Mouse (Mus musculus): ENCODE measurements around the gene Cd55. TPM values are rescaled to one million over a fixed set of nuclear protein-coding genes. Genes with fewer than 3 reads are reported as not detected.

The Cd55 gene
- total and polyA plus RNA-seq, 2 experiments from 2014 or later, result 9.0 to 11.0 TPM

DNA sequence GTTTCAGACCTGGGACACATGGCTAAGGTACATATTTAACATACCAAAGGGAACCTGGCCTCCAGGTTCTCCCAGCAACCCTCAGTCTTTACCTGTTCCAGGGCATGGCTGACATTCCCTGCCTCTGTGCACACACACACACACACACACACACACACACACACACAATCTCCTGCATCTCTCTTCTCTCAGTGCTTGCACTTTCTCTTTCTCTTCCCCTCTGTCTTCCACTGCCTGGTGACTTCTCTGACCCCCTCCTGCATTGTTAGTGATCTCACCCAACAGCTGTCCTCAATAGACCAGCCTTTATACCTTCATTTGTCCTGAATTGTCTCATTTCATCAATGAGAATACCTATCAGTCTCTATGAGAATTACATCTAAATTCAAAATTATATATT lies 35.8 kb upstream of the Cd55 start:
- H3K9me3 ChIP-seq (ENCODE audit: low read length), result no peaks in the 10 kb centered on the region
- H3K27me3 ChIP-seq (ENCODE audit: insufficient read depth, low read length), result no peaks in the 10 kb centered on the region
- H3K4me3 ChIP-seq (ENCODE audit: low read depth, low read length), result no peak overlapping the region
- DNase-seq (no peak), ATAC-seq (no peak)
- H3K4me2 ChIP-seq (ENCODE audit: low read depth), result no peak overlapping the region
- no peak overlapping the region for H3K9ac ChIP-seq
- no peaks in the 10 kb centered on the region for H3K4me1 ChIP-seq (ENCODE audit: insufficient read depth)
- H3K36me3 ChIP-seq (ENCODE audit: insufficient read depth), result no peaks in the 10 kb centered on the region
- no peak overlapping the region for H3K27ac ChIP-seq (ENCODE audit: low read depth, low read length)
- TF ChIP-seq CTCF (IDR thresholded peaks at IDR 0.05; ENCODE audit: low read depth), result no peak

DNA sequence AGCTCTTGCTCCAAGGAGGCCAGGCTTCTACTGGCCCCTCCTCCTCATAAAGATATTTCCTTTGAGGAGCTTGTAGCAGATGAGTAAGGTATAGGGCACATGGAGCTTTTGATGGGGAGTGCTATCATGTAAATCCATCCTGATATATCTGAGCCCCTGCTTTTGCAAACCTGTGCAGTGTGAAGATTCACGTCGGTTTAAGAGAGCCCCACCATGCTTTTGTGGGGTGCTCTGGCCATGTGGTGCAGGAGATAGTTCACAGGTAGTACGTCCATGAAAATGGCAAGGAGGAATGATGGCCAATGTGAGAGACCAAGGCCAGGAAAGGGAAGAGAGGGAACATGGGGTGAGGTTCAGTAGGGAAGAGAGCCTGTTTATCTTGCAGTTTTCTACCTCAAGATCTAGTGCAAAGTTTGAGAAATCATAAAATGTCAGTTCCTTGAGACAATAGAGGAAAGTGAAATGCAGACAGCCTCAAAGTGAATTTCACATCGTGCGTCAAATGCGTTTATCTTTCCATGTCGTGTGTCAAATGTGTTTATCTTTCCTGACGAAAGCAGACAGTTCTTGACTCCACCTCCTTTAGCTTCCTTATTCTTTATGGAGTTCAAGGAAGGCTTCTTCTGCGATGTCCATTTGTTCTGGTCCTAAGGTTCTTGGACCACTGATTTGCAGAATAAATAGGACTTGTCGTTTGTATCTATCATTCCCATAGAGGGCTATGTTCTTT lies 24.4 kb upstream of the Cd55 start:
- 0 out of 2 replicates have a peak, but pooled peaks cover 3% of the 10 kb centered on the region for H3K9me3 ChIP-seq (ENCODE audit: low read length)
- WGBS, result 86% methylated on average over 10 of the region's 10 CpGs
- H3K27me3 ChIP-seq (ENCODE audit: insufficient read depth, low read length), result no peaks in the 10 kb centered on the region
- ATAC-seq (no peak), DNase-seq (no peak)
- no peaks in the 10 kb centered on the region for H3K36me3 ChIP-seq (ENCODE audit: insufficient read depth)
- no peaks in the 10 kb centered on the region for H3K4me1 ChIP-seq (ENCODE audit: insufficient read depth)
- no peak overlapping the region for H3K27ac ChIP-seq (ENCODE audit: low read depth, low read length)
- H3K4me3 ChIP-seq (ENCODE audit: low read depth, low read length), result no peak overlapping the region
- TF ChIP-seq CTCF (IDR thresholded peaks at IDR 0.05; ENCODE audit: low read depth), result no peak
- no peak overlapping the region for H3K9ac ChIP-seq
- no peak overlapping the region for H3K4me2 ChIP-seq (ENCODE audit: low read depth)

DNA sequence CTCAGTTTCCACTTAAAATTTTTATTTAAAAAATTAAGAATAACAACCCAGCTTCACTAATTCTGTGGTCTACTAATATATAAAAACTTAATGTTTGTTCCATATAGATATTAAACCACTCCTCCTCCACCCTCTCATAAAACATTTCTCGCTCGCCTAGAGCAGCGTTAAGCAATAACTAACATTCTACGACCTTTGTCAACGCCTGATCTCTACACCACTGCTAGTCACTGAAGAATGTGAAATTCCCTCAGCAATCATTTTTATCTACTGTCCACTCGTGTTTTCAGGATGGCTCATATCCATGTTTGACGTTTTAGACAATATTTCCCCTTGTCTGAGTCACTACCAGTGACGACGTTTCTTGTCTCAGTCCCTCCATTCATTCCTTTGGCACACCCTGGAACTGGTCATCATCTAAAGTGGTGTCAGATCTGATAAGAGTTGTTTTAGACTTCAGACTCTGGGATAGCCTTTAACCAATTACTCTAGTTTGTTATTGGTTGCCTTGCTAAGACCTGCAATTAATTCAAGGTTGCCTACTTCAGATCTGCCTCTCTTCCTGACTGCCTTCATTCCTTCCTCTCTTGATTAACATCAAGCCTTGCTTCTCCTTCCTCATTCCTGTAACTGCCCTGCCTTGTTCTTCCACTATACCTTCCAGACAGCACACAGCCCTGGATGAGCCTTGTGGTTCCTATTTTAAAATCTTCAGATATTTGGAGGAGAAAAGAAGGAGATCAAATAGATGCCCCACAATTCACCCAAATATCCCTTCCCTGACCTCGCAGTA lies 23.5 kb upstream of the Cd55 start:
- Histone ChIP-seq H3K27me3 (ENCODE audit: insufficient read depth, low read length) (no peaks in the 10 kb centered on the region), H3K4me1 (ENCODE audit: insufficient read depth) (no peaks in the 10 kb centered on the region), H3K4me2 (ENCODE audit: low read depth) (no peak overlapping the region), H3K9me3 (ENCODE audit: low read length) (0 out of 2 replicates have a peak, but pooled peaks cover 3% of the 10 kb centered on the region), H3K9ac (no peak overlapping the region), H3K4me3 (ENCODE audit: low read depth, low read length) (no peak overlapping the region), H3K36me3 (ENCODE audit: insufficient read depth) (no peaks in the 10 kb centered on the region), H3K27ac (ENCODE audit: low read depth, low read length) (no peak overlapping the region)
- TF ChIP-seq CTCF (IDR thresholded peaks at IDR 0.05; ENCODE audit: low read depth), result no peak
- ATAC-seq, result no peak
- no peak for DNase-seq
- WGBS, result 88% methylated on average over 10 of the region's 10 CpGs

DNA sequence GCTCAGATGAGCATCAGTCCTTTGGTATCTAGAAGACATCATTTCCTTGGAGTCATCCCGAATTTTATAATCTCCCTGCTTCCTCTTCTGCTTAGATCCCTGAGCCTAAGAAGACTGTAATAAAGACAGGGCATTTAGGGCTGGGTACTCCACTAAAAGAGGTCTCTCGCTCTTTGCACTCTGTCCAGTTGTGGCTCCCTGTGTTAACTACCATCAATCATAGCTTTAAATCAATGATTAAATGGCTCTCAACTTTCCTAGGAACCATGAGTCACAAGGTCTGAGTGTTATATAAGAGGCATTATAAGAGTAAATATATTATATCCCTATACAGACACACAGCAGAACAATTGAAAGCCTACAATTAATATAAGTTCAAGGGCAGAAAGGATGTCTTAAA lies 22.8 kb upstream of the Cd55 start:
- H3K4me1 ChIP-seq (ENCODE audit: insufficient read depth), result no peaks in the 10 kb centered on the region
- H3K27ac ChIP-seq (ENCODE audit: low read depth, low read length), result no peak overlapping the region
- H3K4me3 ChIP-seq (ENCODE audit: low read depth, low read length), result no peak overlapping the region
- H3K36me3 ChIP-seq (ENCODE audit: insufficient read depth), result no peaks in the 10 kb centered on the region
- WGBS, result 75% methylated on average over 2 of the region's 2 CpGs
- no peak for TF ChIP-seq CTCF (IDR thresholded peaks at IDR 0.05; ENCODE audit: low read depth)
- H3K9me3 ChIP-seq (ENCODE audit: low read length), result 0 out of 2 replicates have a peak, but pooled peaks cover 3% of the 10 kb centered on the region
- no peak for ATAC-seq
- no peak for DNase-seq
- no peak overlapping the region for H3K4me2 ChIP-seq (ENCODE audit: low read depth)
- no peak overlapping the region for H3K9ac ChIP-seq
- no peaks in the 10 kb centered on the region for H3K27me3 ChIP-seq (ENCODE audit: insufficient read depth, low read length)

DNA sequence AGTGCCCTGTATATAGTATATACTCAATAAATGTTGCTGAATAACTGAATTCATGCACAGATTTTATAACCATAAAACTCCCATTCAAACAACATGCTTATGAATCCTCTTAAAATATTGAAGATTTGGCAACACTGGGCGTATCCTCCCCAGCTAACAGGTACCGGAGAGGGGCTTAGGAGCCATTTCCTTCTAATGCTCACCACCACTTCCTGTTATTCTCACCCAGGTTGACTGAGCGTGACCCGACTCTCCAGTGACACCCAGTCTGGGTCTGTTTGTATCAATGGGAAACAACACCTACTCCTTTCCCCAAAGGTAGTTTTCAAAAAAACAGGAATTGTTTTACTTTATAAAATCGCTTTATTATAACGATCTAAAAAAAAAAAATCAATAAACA lies 12.4 kb upstream of the Cd55 start:
- H3K9ac ChIP-seq, result no peak overlapping the region
- 91% methylated on average over 6 of the region's 6 CpGs for WGBS
- H3K4me3 ChIP-seq (ENCODE audit: low read depth, low read length), result no peak overlapping the region
- no peak overlapping the region for H3K27ac ChIP-seq (ENCODE audit: low read depth, low read length)
- no peaks in the 10 kb centered on the region for H3K9me3 ChIP-seq (ENCODE audit: low read length)
- no peaks in the 10 kb centered on the region for H3K36me3 ChIP-seq (ENCODE audit: insufficient read depth)
- H3K4me1 ChIP-seq (ENCODE audit: insufficient read depth), result no peaks in the 10 kb centered on the region
- H3K27me3 ChIP-seq (ENCODE audit: insufficient read depth, low read length), result no peaks in the 10 kb centered on the region
- no peak overlapping the region for H3K4me2 ChIP-seq (ENCODE audit: low read depth)
- ATAC-seq, result no peak
- DNase-seq, result no peak
- TF ChIP-seq CTCF (IDR thresholded peaks at IDR 0.05; ENCODE audit: low read depth), result no peak

DNA sequence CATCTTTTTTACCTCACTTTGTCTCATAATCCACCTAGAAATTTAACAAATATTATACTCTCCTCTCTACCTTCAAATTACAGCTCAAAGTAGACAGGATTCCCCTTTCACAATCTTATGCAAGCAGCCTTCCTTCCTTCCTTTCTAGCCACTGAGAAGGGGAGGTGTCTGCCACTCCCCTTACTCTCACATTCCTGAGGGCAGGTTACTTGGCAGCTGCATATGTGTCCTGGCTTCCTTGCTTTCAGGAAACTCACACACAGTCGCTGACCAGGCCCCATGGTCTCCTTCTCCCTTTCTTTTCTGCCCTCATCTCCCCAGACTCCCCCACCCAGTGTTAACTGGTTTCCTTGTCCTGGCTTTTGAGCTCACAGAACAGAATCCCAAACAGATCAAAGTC lies 11.7 kb upstream of the Cd55 start:
- Histone ChIP-seq H3K27ac (ENCODE audit: low read depth, low read length) (no peak overlapping the region), H3K9ac (no peak overlapping the region), H3K4me3 (ENCODE audit: low read depth, low read length) (no peak overlapping the region), H3K36me3 (ENCODE audit: insufficient read depth) (no peaks in the 10 kb centered on the region), H3K4me1 (ENCODE audit: insufficient read depth) (no peaks in the 10 kb centered on the region), H3K9me3 (ENCODE audit: low read length) (no peaks in the 10 kb centered on the region), H3K27me3 (ENCODE audit: insufficient read depth, low read length) (no peaks in the 10 kb centered on the region), H3K4me2 (ENCODE audit: low read depth) (no peak overlapping the region)
- TF ChIP-seq CTCF (IDR thresholded peaks at IDR 0.05; ENCODE audit: low read depth), result no peak
- DNase-seq (no peak), ATAC-seq (no peak)
- 22% methylated on average over 1 of the region's 1 CpGs for WGBS

DNA sequence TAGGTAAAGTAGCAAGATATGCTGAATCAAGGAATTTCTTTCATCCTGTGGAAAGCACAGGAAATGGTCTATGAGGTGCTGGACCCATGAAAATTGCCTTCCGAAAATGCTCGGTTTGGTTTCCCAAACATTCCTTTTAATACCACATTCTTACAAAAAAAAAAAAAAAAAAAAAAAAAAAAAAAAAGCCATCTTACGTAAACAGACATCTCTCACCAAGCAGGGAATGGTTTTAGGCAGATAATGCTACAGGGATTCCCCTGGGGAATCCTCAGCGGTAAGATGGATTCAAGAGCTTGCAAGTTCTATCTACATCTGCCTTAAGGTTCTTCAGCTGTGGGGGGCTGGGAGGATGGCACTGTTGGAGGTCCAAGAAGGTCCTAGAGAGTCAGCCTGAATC lies 7.5 kb upstream of the Cd55 start:
- H3K4me1 ChIP-seq (ENCODE audit: insufficient read depth), result no peaks in the 10 kb centered on the region
- no peak overlapping the region for H3K27ac ChIP-seq (ENCODE audit: low read depth, low read length)
- no peak for DNase-seq
- no peak for ATAC-seq
- no peak overlapping the region for H3K4me3 ChIP-seq (ENCODE audit: low read depth, low read length)
- H3K36me3 ChIP-seq (ENCODE audit: insufficient read depth), result no peaks in the 10 kb centered on the region
- H3K9ac ChIP-seq, result no peak overlapping the region
- WGBS, result 91% methylated on average over 4 of the region's 4 CpGs
- no peaks in the 10 kb centered on the region for H3K9me3 ChIP-seq (ENCODE audit: low read length)
- no peak overlapping the region for H3K4me2 ChIP-seq (ENCODE audit: low read depth)
- no peak for TF ChIP-seq CTCF (IDR thresholded peaks at IDR 0.05; ENCODE audit: low read depth)
- no peaks in the 10 kb centered on the region for H3K27me3 ChIP-seq (ENCODE audit: insufficient read depth, low read length)
